Mouse (Mus musculus): ENCODE results near the gene Capn2. TPM values are rescaled to one million over a fixed set of nuclear protein-coding genes. Genes with fewer than 3 reads are reported as not detected.

Capn2 gene
- total and polyA plus RNA-seq, 3 experiments, result 10.6 to 19.3 TPM; not detected in 1

- TF ChIP-seq POLR2AphosphoS5 (IDR thresholded peaks at IDR 0.05; ENCODE audit: borderline replicate concordance, low read depth, low read length) (no peak), ZC3H11A (IDR thresholded peaks at IDR 0.05; ENCODE audit: low read depth, low read length) (no peak)
These were observed 51.4 kb downstream of the Capn2 start (continued) for GRCm38 (mm10) chr1:182465978-182466377.

DNA sequence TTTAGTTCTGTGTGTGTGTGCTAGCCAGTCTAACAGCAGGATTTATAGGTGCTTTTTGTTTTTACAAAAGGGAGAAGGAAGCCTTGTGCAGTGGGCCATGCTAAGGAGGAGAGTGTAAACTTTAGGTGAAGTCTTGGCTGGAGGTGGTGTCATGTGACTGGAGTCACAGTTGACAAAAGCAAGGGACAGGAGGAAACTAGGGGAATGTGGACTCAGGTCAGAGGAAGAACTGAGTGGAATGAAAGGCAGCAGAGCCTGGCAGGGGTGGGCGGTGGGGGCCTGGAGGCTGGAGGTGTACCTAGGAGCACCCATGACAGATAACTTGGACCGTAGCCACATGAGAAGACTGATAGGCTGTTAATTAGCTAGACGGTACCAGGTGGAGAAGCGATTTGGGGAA is 52.1 kb downstream of the Capn2 start:
- Histone ChIP-seq H3K9me3 (replicated peaks; ENCODE audit: insufficient read depth, low read length) (no peaks in the 10 kb centered on the region), H3K27ac (ENCODE audit: control insufficient read depth, low read depth, low read length) (no peak overlapping the region), H3K9ac (ENCODE audit: control insufficient read depth, low read depth, low read length, poor library complexity, severe bottlenecking) (no peak overlapping the region), H3K36me3 (ENCODE audit: control insufficient read depth in 1 of 2, insufficient read depth in 2 of 2, low read length in 2 of 2) (no peaks in the 10 kb centered on the region; a peak in 1 of 4 replicates), H3K27me3 (ENCODE audit: control insufficient read depth in 1 of 2, insufficient read depth in 2 of 2, low read length in 2 of 2) (no peaks in the 10 kb centered on the region), H3K79me2 (ENCODE audit: control insufficient read depth, insufficient read depth, low read length, poor library complexity) (no peaks in the 10 kb centered on the region), H3K4me1 (ENCODE audit: control insufficient read depth in 1 of 2, insufficient read depth in 2 of 2, low read length in 2 of 2) (peaks cover 0 to 3% of the 10 kb centered on the region in 2 experiments; a peak in 1 of 4 replicates), H3K4me3 (ENCODE audit: control insufficient read depth in 1 of 2, insufficient read depth in 1 of 2, low read depth in 2 of 2, low read length in 2 of 2) (no peak overlapping the region)
- TF ChIP-seq USF1 (IDR thresholded peaks at IDR 0.05; ENCODE audit: low read depth, low read length) (peak; percentile 54; the same call in 1 of the 2 replicates), SMC3 (IDR thresholded peaks at IDR 0.05; ENCODE audit: low read depth, low read length) (no peak), MAZ (IDR thresholded peaks at IDR 0.05; ENCODE audit: low read depth, low read length) (no peak)
- DNase-seq (ENCODE audit: low read depth, low spot score), result peak; percentile 13

GRCm38 (mm10) chr1:182461813-182462212 is 55.6 kb downstream of the Capn2 start:
- no peak overlapping the region for H3K27ac ChIP-seq (ENCODE audit: control insufficient read depth, low read depth, low read length)
- no peak overlapping the region for H3K9ac ChIP-seq (ENCODE audit: control insufficient read depth, low read depth, low read length, poor library complexity, severe bottlenecking)
- H3K9me3 ChIP-seq (replicated peaks; ENCODE audit: insufficient read depth, low read length), result no peaks in the 10 kb centered on the region
- H3K27me3 ChIP-seq (ENCODE audit: control insufficient read depth in 1 of 2, insufficient read depth in 2 of 2, low read length in 2 of 2), result no peaks in the 10 kb centered on the region
- no peak for DNase-seq (ENCODE audit: low read depth, low spot score)
- H3K4me3 ChIP-seq (ENCODE audit: control insufficient read depth in 1 of 2, insufficient read depth in 1 of 2, low read depth in 2 of 2, low read length in 2 of 2), result no peak overlapping the region
- no peak for TF ChIP-seq MAX (IDR thresholded peaks at IDR 0.05; ENCODE audit: low read length)
- TF ChIP-seq ELF1 (IDR thresholded peaks at IDR 0.05; ENCODE audit: low read depth, low read length), result no peak
- no peak for TF ChIP-seq NRF1 (IDR thresholded peaks at IDR 0.05; ENCODE audit: insufficient read depth, low read depth, low read length, poor library complexity, severe bottlenecking)
- no peak for TF ChIP-seq CHD1 (IDR thresholded peaks at IDR 0.05; ENCODE audit: low read depth, low read length)
- no peak for TF ChIP-seq SIN3A (IDR thresholded peaks at IDR 0.05; ENCODE audit: low read length)
- TF ChIP-seq MAZ (IDR thresholded peaks at IDR 0.05; ENCODE audit: low read depth, low read length), result no peak
- no peak for TF ChIP-seq TBP (IDR thresholded peaks at IDR 0.05; ENCODE audit: low read depth, low read length)
- TF ChIP-seq POLR2AphosphoS2 (IDR thresholded peaks at IDR 0.05; ENCODE audit: low read length), result no peak
- TF ChIP-seq MYB (IDR thresholded peaks at IDR 0.05; ENCODE audit: low read depth, low read length), result no peak
- no peak for TF ChIP-seq MEF2A (IDR thresholded peaks at IDR 0.05; ENCODE audit: extremely low read depth, insufficient replicate concordance, low read depth, low read length, poor library complexity, severe bottlenecking)
- no peak for TF ChIP-seq JUND (IDR thresholded peaks at IDR 0.05; ENCODE audit: low read depth, low read length)
- TF ChIP-seq USF1 (IDR thresholded peaks at IDR 0.05; ENCODE audit: low read depth, low read length), result no peak
- no peak for TF ChIP-seq GABPA (IDR thresholded peaks at IDR 0.05; ENCODE audit: low read depth, low read length)
- TF ChIP-seq HCFC1 (IDR thresholded peaks at IDR 0.05; ENCODE audit: low read depth, low read length), result no peak
- no peak for TF ChIP-seq BHLHE40 (IDR thresholded peaks at IDR 0.05; ENCODE audit: borderline replicate concordance, low read depth, low read length)
- no peak for TF ChIP-seq ETS1 (IDR thresholded peaks at IDR 0.05; ENCODE audit: low read depth, low read length)
- no peak for TF ChIP-seq MAFK (IDR thresholded peaks at IDR 0.05; ENCODE audit: borderline replicate concordance, low read depth, low read length)
- no peak for TF ChIP-seq ZMIZ1 (IDR thresholded peaks at IDR 0.05; ENCODE audit: low read depth, low read length)
- H3K79me2 ChIP-seq (ENCODE audit: control insufficient read depth, insufficient read depth, low read length, poor library complexity), result no peaks in the 10 kb centered on the region
- peaks cover 0 to 3% of the 10 kb centered on the region in 2 experiments; a peak in 1 of 4 replicates for H3K4me1 ChIP-seq (ENCODE audit: control insufficient read depth in 1 of 2, insufficient read depth in 2 of 2, low read length in 2 of 2)
- H3K36me3 ChIP-seq (ENCODE audit: control insufficient read depth in 1 of 2, insufficient read depth in 2 of 2, low read length in 2 of 2), result no peaks in the 10 kb centered on the region; a peak in 1 of 4 replicates

All from MEL (cell line).